Mouse (Mus musculus): Measurements from ENCODE around the gene Sptbn2.

Sptbn2 gene

DNA sequence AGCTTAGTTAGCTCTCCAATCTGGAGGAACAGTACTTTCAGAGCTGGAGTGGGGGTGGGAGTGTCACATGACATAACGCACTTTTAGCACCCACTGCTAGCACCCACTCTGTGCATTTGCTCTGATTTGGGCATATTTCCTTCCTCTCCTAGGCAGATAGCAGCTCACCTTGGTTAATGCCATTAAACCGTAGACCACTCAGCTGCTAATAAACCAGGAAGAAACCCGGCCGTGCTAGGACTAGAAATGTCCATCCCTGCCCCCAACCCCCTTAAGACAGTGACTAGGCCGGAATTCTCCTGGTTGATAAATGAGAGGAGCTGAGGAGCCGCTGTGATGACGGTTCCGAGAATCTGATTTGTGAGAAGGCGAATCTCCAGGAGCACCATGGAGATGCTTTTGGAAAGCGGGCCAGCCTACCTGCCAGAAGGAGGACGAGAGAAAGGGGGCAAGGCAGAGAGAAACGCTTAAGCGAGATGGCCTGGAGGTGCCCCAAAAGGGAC is at the start of gene Sptbn2:
TSS of gene Sptbn2 (plus strand) at position 70 of the 503 bp plus-strand sequence.
- ATAC-seq (ENCODE audit: low TSS enrichment): peak; percentile 75

DNA sequence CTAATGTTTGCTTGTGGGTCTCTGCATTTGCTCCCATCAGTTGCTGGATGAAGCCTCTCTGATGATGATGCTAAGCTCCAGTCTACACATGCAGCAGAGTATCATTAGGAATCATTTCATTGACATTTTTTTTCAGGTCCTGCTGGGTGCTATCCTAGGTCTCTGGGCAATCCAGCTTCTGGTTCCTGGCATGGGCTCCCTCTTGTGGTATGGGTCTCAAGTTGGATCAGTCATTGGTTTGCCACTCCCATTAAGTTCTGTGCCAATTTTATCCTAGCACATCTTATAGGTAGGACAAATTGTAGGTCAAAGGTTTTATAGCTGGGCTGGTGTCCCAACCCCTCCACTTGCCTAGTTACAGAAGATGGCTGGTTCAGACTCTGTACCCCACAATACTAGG is 44.2 kb upstream of the Sptbn2 start:
- no peak for ATAC-seq (ENCODE audit: low TSS enrichment)

DNA sequence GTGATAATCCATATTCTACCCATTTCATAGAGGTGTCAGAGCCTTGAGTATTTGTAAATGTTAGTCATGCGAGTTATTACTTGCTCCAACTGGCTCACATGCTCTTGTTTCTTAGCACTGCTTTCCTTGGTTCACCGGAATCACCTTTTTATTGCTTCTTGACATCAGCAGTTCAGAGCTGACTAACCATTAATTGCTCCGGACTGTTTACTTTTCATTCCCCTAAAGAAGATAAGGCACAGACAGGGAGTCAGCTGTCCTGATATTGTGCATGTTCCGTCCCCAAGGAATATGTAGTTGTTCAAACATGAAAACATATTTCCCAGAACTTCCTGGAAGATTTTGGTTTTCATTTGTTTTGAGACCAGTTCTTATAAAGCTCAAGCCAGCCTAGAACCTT is 40.2 kb upstream of the Sptbn2 start:
- ATAC-seq (ENCODE audit: low TSS enrichment): no peak

DNA sequence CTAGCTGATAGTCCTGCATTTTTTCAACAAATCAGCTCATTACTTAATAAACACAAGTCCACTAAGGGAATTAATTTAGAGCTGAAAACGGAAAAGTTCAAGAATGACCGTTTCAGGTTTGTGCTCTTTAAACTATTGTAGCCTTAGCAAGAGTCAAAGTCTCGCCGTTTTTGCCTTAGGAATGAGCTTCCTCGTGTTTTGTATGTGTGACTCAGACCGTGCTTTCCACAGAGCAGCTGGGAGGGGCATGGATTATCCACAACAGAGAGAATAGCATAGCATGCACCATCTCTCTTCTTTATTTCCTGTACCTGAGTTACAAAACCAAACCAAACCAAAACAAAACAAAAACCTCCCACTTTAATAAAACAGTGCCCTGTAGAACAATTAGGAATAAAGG is 38.6 kb upstream of the Sptbn2 start:
- ATAC-seq (ENCODE audit: low TSS enrichment): no peak

DNA sequence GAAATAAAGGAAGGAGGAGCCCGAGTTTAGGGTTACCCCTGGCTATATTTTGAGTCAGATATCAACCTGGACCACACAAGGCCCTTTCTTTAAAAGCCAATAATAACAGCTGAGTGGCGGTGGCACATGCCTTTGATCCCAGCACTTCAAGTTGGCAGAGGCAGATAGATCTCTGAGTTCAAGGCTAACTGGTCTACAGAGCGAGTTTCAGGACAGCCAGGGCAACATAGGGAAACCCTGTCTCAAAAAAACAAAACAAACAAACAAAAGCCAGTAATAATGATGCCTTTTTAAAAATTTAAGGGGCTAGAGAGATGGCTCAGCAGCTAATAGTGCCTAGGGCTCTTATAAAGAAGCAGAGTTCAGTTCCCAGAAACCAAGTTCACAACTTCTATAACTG is 16.6 kb upstream of the Sptbn2 start:
- ATAC-seq (ENCODE audit: low TSS enrichment): no peak

DNA sequence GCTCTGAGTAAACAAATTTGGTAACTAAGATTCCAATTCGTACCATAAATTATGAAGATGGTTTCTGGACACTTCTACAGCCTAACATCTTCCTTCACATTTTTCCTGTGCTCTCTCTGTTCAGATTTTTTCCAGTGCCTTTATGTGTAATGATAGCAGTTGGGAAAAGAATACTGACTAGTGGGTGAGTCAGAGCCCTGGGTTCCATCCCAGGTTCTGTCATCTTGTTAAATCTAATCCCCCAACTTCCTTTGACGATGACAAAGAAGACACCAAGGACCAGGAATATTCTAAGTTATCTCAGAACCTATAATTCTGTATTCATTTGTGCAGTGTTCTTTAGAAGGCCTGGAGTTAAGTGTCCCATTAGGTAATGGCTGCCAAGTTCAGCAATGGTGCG is 13.8 kb upstream of the Sptbn2 start:
- peak; percentile 29; the same call in 1 of the 2 replicates for ATAC-seq (ENCODE audit: low TSS enrichment)

DNA sequence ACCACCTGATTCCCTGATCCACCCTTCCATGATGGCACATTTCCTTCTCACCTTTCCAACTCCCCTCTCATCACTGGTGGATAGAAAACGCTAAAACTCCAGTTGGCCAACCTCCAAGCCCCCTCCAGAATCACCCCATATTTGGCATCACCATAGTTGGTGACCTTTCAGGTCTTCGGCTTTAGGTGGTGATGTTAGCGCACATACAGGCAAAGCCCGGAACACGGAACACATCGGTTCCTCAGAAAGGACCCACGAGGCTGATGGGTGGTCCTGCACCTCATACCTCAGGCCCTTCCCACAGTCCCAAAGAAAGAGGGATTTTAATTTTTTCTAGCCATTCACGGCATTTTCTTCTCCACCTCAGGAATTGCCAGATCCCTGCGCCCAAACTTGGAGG is 13.2 kb upstream of the Sptbn2 start:
- no peak for ATAC-seq (ENCODE audit: low TSS enrichment)

DNA sequence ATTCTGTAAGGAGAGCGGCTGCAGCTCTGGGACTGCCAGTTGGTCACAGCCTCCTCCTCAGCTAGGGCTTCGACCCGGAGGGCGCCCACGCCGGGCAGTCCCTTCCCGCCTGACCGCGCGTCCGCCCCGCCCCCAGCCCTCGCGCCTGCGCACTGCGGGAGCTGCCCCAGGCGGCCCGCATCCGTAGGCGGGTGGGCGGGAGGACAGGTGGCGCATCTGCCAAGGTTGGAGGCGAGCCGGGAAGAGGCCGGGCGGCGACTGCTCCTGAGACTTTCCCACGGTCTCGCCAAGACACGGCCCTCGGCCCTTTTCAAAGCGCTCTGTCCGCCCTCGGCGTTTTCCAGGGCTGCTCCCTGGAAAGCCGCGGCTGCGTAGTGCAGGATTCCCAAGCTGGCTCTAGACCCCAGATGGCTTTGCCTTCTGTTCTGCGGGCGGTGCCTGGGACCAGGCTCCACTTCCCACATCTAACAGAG is 12.7 kb upstream of the Sptbn2 start, which contains the start of gene Gm960:
TSS of gene Gm960 (minus strand) at position 464 of the 473 bp plus-strand sequence.
- peak; percentile 67 for ATAC-seq (ENCODE audit: low TSS enrichment)

DNA sequence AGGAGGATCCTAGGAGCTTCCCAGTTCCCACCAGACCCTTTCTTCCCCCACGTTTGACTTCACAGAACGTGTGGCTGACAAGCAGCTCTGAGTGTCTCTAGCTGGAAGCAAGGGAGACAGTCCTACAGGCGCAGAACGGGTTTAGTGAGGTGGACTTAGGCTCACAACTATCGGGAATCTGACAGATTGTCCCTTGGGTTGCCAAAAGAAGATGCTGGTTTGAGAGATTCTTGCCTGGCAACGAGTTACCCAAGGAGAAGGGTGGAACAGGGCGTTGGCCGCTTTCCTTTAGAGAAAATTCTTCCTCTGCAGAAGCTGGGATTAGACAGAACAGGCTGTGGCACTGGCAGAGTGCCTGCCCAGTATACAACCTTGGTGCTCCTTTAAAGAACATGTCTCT is 12.1 kb upstream of the Sptbn2 start:
- ATAC-seq (ENCODE audit: low TSS enrichment): peak; percentile 45; the same call in 1 of the 2 replicates

DNA sequence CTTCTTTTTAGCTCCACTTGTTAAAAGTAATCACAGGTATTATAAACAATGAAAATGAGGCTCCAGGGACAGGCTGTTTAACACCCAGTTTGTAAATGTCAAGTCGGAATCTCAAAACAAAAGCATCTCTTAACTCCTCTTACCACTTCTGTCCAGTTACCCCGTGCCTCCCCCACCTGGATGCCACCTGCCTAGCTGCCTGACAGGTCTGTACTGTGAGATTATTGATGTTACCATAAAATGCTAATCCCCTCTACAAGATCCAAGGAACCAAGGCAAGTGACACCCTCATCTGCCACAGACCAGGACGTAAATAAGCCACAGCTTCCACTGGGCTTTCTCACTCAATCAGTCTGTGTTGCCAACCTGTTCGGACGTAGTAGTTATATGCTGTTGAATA is 11.1 kb upstream of the Sptbn2 start:
- ATAC-seq (ENCODE audit: low TSS enrichment): no peak

DNA sequence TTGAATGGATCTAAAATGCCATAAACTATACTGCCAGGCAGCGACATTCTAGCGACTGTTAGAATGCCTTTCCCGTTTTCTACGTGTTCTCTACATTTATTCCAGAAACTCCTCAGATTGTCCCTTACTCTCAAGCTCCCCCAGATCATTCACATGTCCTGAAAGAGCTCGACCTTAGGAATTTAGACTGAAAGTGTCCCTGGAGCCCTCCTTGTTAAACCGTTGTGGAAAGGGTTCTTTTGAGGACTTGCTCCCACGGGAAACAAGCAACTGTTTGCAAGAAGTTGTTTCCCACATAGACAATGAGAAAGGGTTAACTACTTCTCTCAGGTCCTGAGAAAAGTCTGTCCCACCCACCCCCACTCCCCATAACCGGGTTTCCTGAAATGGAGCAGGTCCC is 10.3 kb upstream of the Sptbn2 start:
- no peak for ATAC-seq (ENCODE audit: low TSS enrichment)

DNA sequence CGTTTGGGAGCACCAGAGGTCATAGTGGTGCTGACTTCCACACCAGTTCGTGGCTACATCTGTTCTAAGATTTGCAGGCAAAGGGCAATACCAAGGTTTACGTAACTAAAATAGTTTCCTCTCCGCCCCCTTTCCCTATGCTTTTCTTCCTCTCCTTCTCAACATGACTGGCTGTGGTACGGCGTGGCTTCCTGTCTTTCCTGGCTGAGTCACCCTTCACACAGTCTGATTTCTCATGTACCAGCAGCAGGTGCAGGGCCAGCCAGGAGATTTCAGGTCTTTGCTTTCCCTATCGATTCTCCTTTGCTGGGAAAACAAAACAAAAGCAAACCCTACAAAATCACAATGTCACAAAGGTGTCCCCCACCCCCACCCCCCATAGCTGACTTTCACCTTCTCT is 9.7 kb upstream of the Sptbn2 start:
- no peak for ATAC-seq (ENCODE audit: low TSS enrichment)

DNA sequence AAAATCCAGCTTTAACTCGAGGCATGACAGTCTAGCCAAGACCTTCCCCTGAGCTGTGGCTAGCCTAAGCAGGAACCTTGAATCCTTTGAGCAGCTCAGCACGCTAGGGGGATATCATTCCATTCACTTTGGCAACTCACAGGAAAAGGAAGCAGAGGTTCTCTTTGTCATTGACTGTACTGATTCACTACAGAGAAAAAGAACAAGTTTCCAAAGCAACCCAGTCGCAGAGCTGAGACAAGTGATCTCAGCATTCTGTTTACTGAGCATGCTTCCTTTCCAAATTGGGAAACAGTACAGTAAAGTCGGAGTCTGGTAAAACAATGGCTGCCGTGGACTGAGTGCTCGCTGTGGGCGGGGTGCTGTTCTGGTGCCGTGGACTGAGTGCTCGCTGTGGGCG is 2.2 kb upstream of the Sptbn2 start:
- ATAC-seq (ENCODE audit: low TSS enrichment): no peak

DNA sequence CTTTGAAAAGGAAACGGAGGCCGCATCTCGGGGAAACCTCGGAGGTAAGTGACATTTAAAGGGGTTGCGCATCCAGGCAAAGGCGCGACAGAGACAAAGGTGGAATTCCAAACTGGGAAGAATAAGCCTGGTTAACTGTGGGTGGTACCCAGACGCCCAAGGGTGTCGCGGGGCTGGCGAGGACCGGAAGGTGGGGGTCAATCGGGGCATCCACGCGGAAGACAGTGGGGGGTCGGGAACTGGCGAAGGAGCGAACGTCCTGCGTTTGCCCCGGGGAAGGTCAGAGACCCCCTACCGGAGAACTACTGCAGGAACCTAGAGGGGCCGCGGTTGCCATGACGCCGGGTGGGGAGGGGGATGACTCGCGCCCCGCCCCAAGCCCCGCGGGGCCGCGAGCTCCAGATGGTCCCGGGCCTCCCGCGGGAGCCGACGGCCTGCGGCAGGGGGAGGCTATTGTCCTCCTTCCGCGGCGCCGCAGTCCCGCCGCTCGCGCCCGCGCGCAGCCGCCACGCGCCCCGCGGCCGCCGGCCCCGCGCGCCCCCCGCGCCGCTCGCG is 711 bp downstream of the Sptbn2 start:
- ATAC-seq (ENCODE audit: low TSS enrichment): peak; percentile 7; the same call in 1 of the 2 replicates

DNA sequence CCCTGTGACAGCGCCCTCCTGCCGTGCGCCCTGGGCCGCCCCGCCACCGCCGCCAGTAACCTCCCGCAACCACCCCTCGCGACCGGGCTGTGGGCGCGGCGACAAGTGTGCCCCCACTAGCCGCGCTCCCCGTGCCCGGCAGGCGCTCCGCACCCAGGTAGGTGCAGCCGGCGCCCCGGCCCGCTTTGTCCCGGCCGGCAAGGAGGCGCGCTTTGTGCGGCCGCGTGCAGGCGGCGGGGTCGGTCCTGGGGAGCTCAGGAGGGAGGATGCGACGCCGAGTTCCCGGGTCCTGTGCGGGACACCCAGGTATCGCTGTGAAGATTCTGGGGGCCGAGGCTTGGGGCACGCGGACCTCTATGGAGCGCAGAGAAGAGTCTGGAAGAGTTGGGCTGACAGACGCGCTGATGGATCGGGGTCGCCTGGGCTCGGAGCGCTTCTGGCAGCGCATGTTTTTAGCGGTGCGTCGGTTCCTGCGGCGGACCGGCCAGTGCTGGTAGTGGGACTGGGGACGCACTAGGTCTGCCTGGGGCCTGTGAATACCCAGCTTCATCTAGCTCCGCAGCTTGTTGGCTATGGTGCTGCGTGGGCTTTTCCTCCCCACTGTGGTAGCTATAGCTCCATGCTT is 1.3 kb downstream of the Sptbn2 start:
- peak; percentile 17; the same call in 1 of the 2 replicates for ATAC-seq (ENCODE audit: low TSS enrichment)

DNA sequence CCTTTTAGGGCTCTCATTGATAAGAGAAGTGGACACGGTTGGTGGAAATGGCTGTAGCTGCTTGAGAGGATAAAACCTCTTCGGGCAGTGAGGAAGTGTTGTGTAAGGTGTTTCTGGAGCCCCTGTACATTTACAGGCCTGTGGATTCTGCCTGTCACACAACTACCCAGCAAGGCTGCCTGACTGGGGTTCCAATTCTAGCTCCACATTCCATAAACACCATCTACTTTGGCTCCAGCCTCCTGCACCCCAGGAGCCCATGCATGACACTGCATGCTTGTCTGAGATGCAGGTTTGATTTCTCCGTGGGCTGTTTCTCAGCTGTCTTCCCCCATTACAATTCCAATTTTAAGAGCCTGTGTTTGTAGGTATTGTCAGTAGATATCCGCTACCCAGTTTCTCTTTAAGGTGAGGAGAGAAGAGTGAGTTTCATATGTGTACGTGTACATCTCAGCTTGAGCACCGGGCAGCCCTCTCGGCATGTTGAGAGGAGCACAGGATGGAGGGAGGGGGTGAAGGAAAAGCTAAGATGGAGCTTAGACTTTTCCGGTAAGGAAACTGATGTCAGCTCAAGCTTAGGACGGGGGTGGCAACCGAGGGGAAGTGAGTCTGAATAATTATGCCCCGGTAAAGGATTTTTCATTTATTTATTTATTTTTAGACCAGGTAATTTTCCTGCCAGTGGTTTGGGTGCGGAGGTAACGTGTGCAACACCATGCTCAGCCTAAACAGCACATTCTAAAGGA is 2.0 kb downstream of the Sptbn2 start:
- ATAC-seq (ENCODE audit: low TSS enrichment): no peak; the same call in 1 of the 2 replicates

DNA sequence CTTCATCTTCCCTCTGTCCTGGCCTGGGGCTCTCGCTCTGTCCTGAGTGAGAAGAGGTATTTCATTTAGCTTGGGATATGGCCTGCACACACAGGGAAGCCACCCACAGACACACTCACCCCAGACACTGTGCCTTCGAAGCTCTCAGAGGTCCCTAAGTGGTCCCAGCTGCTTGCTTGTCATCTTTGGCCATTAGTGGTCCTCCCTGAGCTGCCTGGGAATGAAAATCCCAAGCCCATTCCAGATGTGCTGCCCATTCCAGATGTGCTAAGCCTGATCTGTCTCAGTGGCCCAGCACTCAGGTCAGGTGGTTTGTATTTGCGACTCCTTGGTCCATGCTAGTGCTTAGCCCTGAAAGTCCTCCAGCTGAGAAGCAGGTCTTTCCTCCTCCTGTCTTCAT is 2.9 kb downstream of the Sptbn2 start:
- no peak for ATAC-seq (ENCODE audit: low TSS enrichment)

DNA sequence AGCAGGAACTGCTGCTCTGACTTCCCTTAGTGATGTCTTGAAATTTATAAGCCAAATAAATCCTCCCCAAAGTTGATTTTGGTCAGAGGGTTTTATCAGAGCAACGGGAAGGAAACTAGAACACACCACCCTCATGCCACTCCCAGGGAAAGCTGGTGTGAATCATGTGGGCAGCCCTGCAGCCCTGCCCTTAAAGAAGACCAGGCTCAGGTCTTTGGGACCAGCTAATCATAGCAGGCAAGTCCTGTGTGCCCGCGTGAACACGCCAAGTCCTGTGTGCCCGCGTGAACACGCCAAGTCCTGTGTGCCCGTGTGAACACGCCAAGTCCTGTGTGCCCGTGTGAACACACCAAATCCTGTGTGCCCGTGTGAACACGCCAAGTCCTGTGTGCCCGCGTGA is 5.8 kb downstream of the Sptbn2 start:
- ATAC-seq (ENCODE audit: low TSS enrichment): no peak

DNA sequence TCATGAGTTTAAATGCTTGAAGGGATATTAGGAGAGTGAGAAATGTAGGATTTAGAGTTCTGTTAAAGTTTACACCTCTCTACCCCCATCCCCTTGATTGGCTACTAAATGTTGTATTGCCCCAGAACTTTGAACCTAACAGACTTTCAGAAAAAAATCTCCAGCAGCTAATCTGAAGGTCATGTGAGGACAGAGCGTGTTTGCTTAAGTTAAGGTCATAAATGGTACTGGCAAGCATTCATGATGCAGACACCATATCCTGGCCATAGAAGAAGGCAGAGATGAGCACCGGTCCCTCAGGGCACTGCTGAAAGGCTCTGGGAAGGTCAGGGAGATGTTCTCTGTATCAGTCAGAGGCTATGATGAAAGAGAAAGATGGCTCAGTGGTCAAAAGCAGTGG is 6.3 kb downstream of the Sptbn2 start:
- no peak for ATAC-seq (ENCODE audit: low TSS enrichment)

DNA sequence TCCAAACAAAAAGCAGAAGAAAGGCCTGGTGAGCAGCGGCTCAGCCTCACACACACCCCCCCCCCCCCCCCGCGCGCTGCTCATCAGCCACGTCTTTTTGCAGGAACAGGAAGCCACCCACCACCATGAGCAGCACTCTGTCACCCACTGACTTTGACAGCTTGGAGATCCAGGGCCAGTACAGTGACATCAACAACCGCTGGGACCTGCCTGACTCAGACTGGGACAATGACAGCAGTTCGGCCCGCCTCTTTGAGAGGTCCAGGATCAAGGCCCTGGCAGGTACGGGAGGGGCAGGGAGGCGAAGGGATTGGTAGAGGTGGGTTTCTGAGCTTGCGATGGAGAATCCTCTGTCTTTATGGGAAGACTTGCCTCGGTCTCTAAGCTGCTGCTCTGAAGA is 7.7 kb downstream of the Sptbn2 start:
- ATAC-seq (ENCODE audit: low TSS enrichment): peak; percentile 73; the same call in 1 of the 2 replicates

DNA sequence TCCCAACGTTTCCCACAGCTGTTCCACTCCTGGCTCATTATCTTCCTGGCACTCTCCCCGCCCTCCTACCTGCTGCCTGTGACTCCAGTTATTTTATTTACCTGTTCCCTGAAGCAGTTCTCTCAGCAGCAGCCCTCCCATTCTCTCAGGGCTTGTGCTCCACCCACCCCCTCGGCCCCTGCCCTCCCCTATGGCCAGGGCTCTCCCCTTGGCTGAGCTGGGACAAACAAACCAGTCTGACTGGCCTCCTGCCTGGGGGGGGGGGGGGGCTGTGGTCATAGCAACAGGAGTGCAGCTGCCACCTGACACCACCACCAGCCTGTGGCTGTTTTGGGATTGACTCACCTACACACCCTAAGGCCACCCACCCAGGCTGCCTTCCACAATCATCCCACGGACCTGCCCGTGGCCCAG is 8.4 kb downstream of the Sptbn2 start:
- no peak for ATAC-seq (ENCODE audit: low TSS enrichment)

DNA sequence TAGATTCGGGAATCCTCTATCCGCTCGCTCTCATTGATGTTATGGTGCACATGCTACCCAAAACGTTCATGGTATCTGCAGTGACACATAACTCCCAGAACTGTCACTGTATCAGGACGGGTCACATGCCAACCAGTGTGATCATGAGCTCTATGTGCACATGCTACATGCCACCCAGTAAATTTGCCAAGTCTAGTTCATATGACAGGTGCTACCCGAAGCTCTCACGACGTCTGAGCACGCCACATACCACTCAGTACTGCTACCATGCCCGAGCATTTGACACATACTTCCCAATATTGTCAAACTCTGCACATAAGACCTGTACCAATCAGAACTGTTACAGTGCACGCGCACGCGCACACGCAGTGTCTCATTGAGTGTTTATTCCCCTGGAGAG is 9.1 kb downstream of the Sptbn2 start:
- ATAC-seq (ENCODE audit: low TSS enrichment): no peak
